Mouse (Mus musculus) embryonic facial prominence, embryonic 13.5 days (tissue): ENCODE data around the gene Tatdn2. TPM values are rescaled to one million over a fixed set of nuclear protein-coding genes. Genes with fewer than 3 reads are reported as not detected.
A peak's percentile ranks its signal among the peaks of the same experiment; 100 is the strongest.

Source experiments
- ATAC-seq: fragments of 200-750 bp; cut with Nextera tagmentation; 2 replicates; pipeline ENCODE4 v1.8.0; 2017; ENCODE audit warnings: low read depth; ENCODE audit not compliant: insufficient number of reproducible peaks, insufficient read depth, low FRiP score, low TSS enrichment
- H3K27ac ChIP-seq: fragments of 300-500 bp; sonication (generic); 2 replicates; pipeline ENCODE4 v1.5.1; 2015; ENCODE audit warnings: moderate library complexity, mild to moderate bottlenecking, inconsistent platforms
- H3K27me3 ChIP-seq: fragments of 300-500 bp; sonication (generic); 2 replicates; pipeline ENCODE4 v1.6.1; 2015; ENCODE audit warnings: mild to moderate bottlenecking, inconsistent platforms
- H3K36me3 ChIP-seq: fragments of 300-500 bp; sonication (generic); 2 replicates; pipeline ENCODE4 v1.6.1; 2015; ENCODE audit warnings: mild to moderate bottlenecking, inconsistent platforms
- H3K4me1 ChIP-seq: fragments of 300-500 bp; sonication (generic); 2 replicates; pipeline ENCODE4 v1.6.1; 2015; ENCODE audit warnings: inconsistent platforms
- H3K4me2 ChIP-seq: fragments of 300-500 bp; sonication (generic); 2 replicates; pipeline ENCODE4 v1.6.1; 2015; ENCODE audit warnings: moderate library complexity, mild to moderate bottlenecking, inconsistent platforms
- H3K4me3 ChIP-seq: fragments of 300-500 bp; sonication (generic); 2 replicates; pipeline ENCODE4 v1.5.1; 2015; ENCODE audit warnings: mild to moderate bottlenecking, inconsistent platforms
- H3K9ac ChIP-seq: fragments of 300-500 bp; sonication (generic); 2 replicates; pipeline ENCODE4 v1.6.1; 2015; ENCODE audit warnings: mild to moderate bottlenecking, inconsistent platforms
- H3K9me3 ChIP-seq: fragments of 300-500 bp; sonication (generic); 2 replicates; pipeline ENCODE4 v1.6.1; 2016; ENCODE audit warnings: inconsistent platforms
- WGBS: fragments of 180-500 bp; shearing (Covaris S2); methylation state at CpG from one replicate; pipeline ENCODE4 v1.1.7; 2015; ENCODE audit warnings: mixed read lengths; 5-methylcytosine and 5-hydroxymethylcytosine counted together
- polyA plus RNA-seq: library from polyadenylated mRNA; unstranded; fragments of >200 nt; fragmentation: Nextera tagmentation; extraction: Ambion mirVana; gene quantifications from 2 replicates; pipeline ENCODE4 v1.2.1, GENCODE M21; 2015

Gene Tatdn2
- polyA plus RNA-seq, 1 experiment from 2014 or later, result 0.70 TPM

DNA sequence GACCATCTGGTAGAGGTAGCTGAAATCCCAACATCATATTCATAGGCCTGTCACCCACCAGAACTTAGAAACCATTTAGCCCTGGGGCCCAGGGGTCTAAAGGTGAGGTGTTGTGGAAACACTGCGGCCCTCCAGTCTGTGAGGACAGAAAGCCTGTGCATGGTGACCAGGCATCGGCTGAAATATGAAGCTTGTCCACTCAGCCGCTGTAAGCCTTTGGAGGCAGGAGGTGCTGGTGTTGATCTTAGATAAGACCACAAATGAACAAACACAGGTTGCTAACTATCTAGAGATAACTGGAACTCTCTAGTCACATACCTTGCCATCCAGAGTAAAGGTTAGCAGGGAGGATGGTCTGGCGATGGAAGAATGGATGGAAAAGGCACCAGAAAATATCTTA, 24.2 kb downstream of the Tatdn2 start:
- no peak for ATAC-seq
- peaks cover 75% of the 10 kb centered on the region for H3K36me3 ChIP-seq

DNA sequence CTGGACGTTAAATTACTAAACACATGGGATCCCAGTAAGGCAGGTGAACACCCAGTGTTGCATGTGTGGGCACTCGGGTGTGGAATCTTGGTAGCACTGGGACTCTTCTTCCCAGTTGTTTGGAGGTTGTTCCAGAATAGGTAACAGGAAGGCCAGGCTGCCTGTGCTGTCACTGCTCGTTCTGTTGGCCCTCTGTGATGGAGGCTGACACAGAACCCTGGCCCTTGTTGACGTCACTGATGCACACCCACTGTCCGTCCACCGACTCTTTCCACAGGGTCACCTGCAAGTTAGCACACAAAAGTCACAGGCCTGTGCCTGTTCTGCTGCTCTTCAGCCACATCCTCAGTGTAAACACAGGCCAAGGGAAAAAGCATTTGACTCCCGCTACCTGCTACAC, 31.3 kb downstream of the Tatdn2 start:
- peaks cover 87% of the 10 kb centered on the region for H3K36me3 ChIP-seq
- no peak overlapping the region for H3K27ac ChIP-seq
- H3K27me3 ChIP-seq, result no peaks in the 10 kb centered on the region
- H3K4me1 ChIP-seq, result no peaks in the 10 kb centered on the region
- no peak overlapping the region for H3K4me2 ChIP-seq
- H3K9ac ChIP-seq, result no peak overlapping the region
- WGBS, result 87% methylated on average over 7 of the region's 7 CpGs
- no peak for ATAC-seq
- no peaks in the 10 kb centered on the region for H3K9me3 ChIP-seq
- H3K4me3 ChIP-seq, result no peak overlapping the region

More for the DNA sequence above, 24.2 kb downstream of the Tatdn2 start:
- no peaks in the 10 kb centered on the region for H3K9me3 ChIP-seq
- no peaks in the 10 kb centered on the region for H3K27me3 ChIP-seq
- no peak overlapping the region for H3K4me3 ChIP-seq
- H3K27ac ChIP-seq, result no peak overlapping the region
- H3K4me2 ChIP-seq, result no peak overlapping the region
- H3K9ac ChIP-seq, result no peak overlapping the region
- 92% methylated on average over 4 of the region's 4 CpGs for WGBS
- no peaks in the 10 kb centered on the region for H3K4me1 ChIP-seq

DNA sequence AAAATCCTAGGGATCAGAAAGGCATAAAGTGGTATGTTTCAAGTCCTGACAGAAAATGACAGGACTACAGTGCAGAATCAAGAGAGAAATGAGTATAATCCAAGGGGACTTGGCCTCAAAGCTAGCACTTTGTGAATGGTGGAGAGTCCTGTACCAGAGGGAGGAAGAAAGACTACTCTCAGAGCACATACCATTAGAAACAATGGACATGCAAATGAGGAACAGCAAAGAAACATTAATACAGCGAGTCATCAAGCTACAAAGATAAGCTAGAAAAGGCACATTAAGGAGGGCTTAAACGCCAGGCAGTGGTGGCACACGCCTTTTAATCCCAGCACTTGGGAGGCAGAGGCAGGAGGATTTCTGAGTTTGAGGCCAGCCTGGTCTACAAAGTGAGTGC, 34.4 kb downstream of the Tatdn2 start:
- no peaks in the 10 kb centered on the region for H3K9me3 ChIP-seq
- H3K36me3 ChIP-seq, result peaks cover 100% of the 10 kb centered on the region
- no peak overlapping the region for H3K27ac ChIP-seq
- no peak overlapping the region for H3K4me2 ChIP-seq
- WGBS, result 96% methylated on average over 3 of the region's 3 CpGs
- no peak overlapping the region for H3K9ac ChIP-seq
- no peaks in the 10 kb centered on the region for H3K27me3 ChIP-seq
- no peak for ATAC-seq
- H3K4me3 ChIP-seq, result no peak overlapping the region
- H3K4me1 ChIP-seq, result no peaks in the 10 kb centered on the region

DNA sequence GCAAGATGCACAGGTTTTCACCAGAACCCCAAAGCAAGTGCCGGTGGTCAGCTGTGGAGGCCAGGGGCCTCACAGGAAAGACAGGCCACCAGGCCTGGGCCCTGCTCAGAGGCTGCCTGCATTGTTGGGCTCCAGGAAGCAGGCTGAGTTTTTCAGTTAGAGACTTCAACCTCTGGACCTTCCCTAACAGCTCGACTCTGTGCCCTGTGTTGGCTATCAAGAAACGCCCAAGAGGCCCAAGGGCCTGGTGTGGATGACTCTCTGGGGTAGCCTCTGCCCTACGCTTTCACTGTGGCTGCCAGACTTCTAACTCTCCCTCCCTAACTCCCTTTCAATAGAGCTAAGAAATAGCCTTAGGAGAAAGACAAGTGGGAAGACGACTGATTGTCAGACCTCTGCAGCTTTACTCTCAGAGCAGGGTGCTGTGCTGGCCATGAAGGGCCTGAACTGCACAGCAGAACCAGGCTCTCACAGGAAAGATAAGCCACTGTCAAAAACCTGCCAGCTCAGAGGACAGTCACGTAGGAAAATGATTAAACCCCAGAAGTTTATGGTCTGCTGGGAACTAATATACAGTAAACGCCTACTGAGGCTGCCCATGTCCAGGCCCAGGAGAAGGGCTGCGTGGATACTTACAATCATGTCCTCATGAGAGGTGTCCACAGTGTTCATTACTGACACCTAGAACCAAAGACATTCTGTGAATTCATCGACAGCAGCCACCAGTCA, 40.6 kb downstream of the Tatdn2 start:
- Histone ChIP-seq H3K9ac (no peak overlapping the region), H3K36me3 (peaks cover 61% of the 10 kb centered on the region)
- WGBS, result 88% methylated on average over 9 of the region's 9 CpGs

DNA sequence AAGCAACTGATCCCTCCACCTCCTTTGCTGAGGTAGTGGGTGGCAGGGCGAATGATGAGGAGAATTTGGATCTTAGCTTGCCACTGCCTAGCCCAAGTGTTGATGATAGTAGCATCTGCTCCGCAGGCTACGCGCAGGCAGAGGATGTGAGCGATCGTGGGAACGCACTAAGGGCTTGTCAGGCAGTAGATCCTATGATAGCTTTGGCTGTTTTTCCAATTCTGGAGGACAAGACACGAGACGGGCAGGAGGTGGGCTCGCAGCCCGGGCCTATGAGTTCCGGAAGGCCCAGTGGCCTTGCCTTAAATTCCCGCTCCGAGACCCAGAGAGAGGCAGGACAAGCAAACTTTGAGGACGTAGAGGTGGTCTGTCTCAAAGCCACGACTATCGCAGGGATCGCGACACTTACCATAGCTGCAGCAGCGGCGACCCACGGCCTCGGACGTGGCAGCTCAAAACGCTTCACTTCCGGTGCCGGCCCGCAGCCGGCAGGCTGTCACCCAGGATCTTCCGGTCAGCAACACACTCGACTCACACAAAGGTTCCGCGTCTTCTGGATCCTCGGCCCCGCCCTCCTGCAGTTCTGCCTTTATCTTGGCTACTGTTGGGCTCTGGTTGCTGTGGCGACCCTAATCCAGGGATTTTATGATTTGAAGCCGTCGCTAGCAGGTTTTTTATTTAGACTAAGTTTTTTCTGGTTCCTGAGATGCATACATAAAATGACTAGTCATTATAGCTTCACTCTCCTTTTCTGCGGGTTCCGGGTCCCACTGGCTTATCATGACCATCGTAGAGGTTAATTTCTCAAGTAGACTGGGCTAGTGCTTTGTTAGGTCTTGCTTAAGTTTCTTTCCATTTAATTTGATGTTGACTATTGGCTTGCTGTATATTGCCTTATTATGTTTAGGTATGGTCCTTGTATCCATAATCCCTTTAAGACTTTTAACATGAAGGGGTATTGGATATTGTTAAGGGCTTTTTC, 43.7 kb downstream of the Tatdn2 start, which contains the start of gene Sec13:
TSS of gene Sec13 (minus strand) at position 508 of the 982 bp plus-strand sequence.
- no peaks in the 10 kb centered on the region for H3K9me3 ChIP-seq
- peaks cover 31% of the 10 kb centered on the region for H3K36me3 ChIP-seq
- H3K27me3 ChIP-seq, result peaks cover 3% of the 10 kb centered on the region
- H3K4me2 ChIP-seq, result peak within 1 kb of the TSS; percentile 86
- peak within 1 kb of the TSS; percentile 89 for H3K4me3 ChIP-seq
- peaks cover 9% of the 10 kb centered on the region for H3K4me1 ChIP-seq
- peak within 1 kb of the TSS; percentile 93 for H3K9ac ChIP-seq
- peak within 1 kb of the TSS; percentile 68 for H3K27ac ChIP-seq
- 0 out of 2 replicates have a peak, but pooled peaks have one; percentile 56 for ATAC-seq
- 7% methylated on average over 41 of the region's 41 CpGs for WGBS

More for the DNA sequence above, 40.6 kb downstream of the Tatdn2 start:
- H3K4me3 ChIP-seq, result no peak overlapping the region
- H3K27ac ChIP-seq, result no peak overlapping the region
- H3K4me1 ChIP-seq, result peaks cover 9% of the 10 kb centered on the region
- no peaks in the 10 kb centered on the region for H3K27me3 ChIP-seq
- H3K9me3 ChIP-seq, result no peaks in the 10 kb centered on the region
- ATAC-seq, result no peak
- no peak overlapping the region for H3K4me2 ChIP-seq

DNA sequence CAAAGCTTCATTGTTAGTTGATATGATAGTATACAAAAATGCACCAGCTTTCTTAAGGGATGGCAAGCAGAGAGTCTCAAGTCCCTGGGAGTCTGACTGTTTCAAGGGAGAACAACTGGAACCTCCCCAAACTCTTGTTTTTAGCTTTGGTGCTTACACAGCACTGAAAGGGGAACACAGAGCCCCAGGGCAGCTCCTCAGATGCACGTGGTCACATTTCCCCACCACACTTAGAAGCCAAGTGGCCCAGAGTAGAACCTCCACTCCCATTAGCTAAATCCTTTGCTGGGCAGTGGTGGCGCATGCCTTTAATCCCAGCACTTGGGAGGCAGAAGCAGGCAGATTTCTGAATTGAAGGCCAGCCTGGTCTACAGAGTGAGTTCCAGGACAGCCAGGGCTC, 44.6 kb downstream of the Tatdn2 start:
- ATAC-seq, result no peak
- Histone ChIP-seq H3K4me3 (no peak overlapping the region), H3K27me3 (peaks cover 3% of the 10 kb centered on the region), H3K4me1 (peaks cover 9% of the 10 kb centered on the region), H3K27ac (no peak overlapping the region), H3K4me2 (no peak overlapping the region), H3K9ac (no peak overlapping the region), H3K9me3 (no peaks in the 10 kb centered on the region), H3K36me3 (peaks cover 22% of the 10 kb centered on the region)
- WGBS, result 71% methylated on average over 2 of the region's 2 CpGs

DNA sequence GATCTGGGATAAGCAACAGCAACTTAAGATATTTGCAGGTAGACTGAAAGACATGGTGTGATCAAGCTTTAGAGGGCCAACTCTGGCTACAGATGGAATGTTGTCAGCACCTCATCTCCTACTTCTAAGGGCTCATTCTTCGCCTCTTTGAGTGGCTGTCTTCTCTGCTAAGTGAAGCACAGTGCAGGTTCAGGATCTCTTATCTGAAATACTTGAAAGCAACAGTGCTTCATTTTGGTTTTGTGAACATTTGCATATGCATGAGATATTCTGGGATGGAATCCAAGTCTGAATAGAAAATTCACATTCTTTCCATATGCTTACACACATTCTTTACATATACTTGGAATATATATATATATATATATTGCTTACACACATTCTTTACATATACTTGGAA, 45.5 kb downstream of the Tatdn2 start:
- Histone ChIP-seq H3K27me3 (peaks cover 6% of the 10 kb centered on the region), H3K9me3 (no peaks in the 10 kb centered on the region), H3K36me3 (peaks cover 15% of the 10 kb centered on the region), H3K27ac (no peak overlapping the region), H3K4me2 (no peak overlapping the region), H3K9ac (no peak overlapping the region), H3K4me1 (peaks cover 9% of the 10 kb centered on the region), H3K4me3 (no peak overlapping the region)
- no peak for ATAC-seq
- 78% methylated on average over 1 of the region's 1 CpGs for WGBS

DNA sequence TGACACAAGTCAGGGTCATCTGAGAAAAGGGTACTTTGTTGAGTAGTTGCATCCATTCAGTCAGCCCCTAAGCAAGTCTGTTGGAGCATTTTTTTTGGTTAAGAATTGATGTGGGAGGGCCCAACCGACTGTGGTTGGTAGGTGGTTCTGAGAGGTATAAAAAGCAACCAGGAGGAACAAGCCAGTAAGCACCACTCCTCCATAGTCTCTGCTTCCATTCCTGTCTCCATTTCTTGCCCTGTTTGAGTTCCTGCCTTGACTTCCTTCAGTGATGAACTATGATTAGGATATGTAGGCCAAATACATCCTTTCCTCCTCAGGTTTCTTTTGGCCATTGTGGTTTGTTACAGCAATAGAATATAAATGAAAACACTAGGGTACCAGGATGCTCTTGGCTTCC, 46.3 kb downstream of the Tatdn2 start:
- Histone ChIP-seq H3K4me1 (peaks cover 9% of the 10 kb centered on the region), H3K4me3 (no peak overlapping the region), H3K27ac (no peak overlapping the region), H3K9ac (no peak overlapping the region), H3K36me3 (peaks cover 7% of the 10 kb centered on the region), H3K27me3 (peaks cover 12% of the 10 kb centered on the region), H3K9me3 (no peaks in the 10 kb centered on the region), H3K4me2 (no peak overlapping the region)
- no peak for ATAC-seq
- 43% methylated on average over 1 of the region's 1 CpGs for WGBS

DNA sequence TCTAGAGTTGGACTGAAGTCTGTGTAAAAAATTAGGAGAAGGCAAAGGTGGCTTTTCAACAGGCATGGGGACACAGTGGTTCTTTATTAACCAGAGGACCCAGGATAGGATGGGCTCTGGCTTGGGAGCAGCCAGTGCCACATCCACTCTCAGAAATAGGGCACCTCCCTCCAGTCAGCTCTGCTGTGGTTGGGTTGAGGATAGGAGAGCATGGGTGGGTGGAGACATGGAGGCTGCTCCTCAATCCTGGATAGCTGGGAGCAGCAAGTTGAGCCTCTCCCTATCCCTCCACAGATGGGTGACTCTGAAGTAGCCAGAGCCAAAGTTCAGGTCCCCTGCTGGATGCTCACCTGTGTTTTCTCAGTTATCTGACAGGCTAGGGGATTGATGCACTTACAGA, 48.3 kb downstream of the Tatdn2 start:
- ATAC-seq, result no peak
- Histone ChIP-seq H3K9ac (no peak overlapping the region), H3K27me3 (peaks cover 31% of the 10 kb centered on the region), H3K36me3 (no peaks in the 10 kb centered on the region), H3K4me1 (no peaks in the 10 kb centered on the region), H3K4me2 (no peak overlapping the region), H3K4me3 (no peak overlapping the region), H3K9me3 (no peaks in the 10 kb centered on the region), H3K27ac (no peak overlapping the region)

DNA sequence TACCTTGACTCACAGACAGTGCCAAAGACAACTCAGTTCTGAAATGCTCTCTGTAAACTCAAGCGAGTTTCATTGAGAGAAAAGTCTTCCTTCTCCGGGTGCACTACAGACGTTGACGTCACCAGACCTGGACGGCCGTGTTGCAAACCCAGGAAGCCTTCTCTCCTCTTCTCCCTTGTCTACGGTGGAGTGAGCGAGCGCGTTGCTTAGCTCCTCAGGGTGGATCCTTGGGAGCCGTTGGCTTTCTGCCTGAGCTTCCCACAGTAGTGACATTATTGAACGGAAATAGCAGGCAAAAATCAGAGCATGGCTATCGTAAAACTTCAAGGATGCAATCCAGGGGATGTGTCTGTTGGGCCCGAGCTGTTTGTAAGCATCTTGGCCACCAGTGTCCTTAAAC, 50.4 kb downstream of the Tatdn2 start:
- H3K9ac ChIP-seq, result no peak overlapping the region
- no peak overlapping the region for H3K4me3 ChIP-seq
- no peaks in the 10 kb centered on the region for H3K4me1 ChIP-seq
- peaks cover 34% of the 10 kb centered on the region for H3K27me3 ChIP-seq
- H3K27ac ChIP-seq, result no peak overlapping the region
- WGBS, result 84% methylated on average over 14 of the region's 14 CpGs
- H3K4me2 ChIP-seq, result no peak overlapping the region
- no peaks in the 10 kb centered on the region for H3K36me3 ChIP-seq
- no peak for ATAC-seq
- no peaks in the 10 kb centered on the region for H3K9me3 ChIP-seq

DNA sequence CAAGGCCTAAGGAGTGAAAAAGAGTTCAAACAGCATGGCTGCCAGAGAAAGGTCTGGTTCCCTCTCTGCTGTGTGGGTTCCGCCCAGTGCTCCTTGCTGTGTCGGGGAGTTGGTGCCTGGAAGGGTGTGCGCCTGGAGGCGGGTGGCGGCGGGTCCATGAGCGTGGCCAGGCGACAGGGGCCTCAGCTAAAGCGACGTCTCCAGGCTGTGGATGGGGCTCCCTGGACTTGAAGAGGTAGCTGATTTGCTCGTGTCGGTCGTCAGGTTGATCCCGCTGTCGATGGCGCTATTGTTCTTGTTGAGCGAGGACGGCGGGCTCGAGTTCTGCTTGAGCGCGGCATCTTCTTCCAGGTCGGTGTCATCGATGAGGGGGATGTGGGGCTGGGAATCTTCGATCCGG, 51.5 kb downstream of the Tatdn2 start:
- Histone ChIP-seq H3K4me3 (peak overlapping the region; percentile 12), H3K9me3 (no peaks in the 10 kb centered on the region), H3K4me2 (peak overlapping the region; percentile 38), H3K4me1 (no peaks in the 10 kb centered on the region), H3K27ac (no peak overlapping the region), H3K27me3 (peaks cover 34% of the 10 kb centered on the region), H3K9ac (no peak overlapping the region), H3K36me3 (no peaks in the 10 kb centered on the region)
- 34% methylated on average over 26 of the region's 26 CpGs for WGBS
- ATAC-seq, result no peak
